Mouse (Mus musculus) thymus, postnatal 4 days (tissue): ENCODE data around the gene Rabep2.
"Not testable (repeated sequence)": the region's sequence is repeated elsewhere in the genome, so short reads cannot be mapped to it uniquely, and the experiment has no call there.

Experiments
- DNase-seq: peaks from one replicate; pipeline ENCODE4 v3.0.0; 2021

The Rabep2 gene

DNA sequence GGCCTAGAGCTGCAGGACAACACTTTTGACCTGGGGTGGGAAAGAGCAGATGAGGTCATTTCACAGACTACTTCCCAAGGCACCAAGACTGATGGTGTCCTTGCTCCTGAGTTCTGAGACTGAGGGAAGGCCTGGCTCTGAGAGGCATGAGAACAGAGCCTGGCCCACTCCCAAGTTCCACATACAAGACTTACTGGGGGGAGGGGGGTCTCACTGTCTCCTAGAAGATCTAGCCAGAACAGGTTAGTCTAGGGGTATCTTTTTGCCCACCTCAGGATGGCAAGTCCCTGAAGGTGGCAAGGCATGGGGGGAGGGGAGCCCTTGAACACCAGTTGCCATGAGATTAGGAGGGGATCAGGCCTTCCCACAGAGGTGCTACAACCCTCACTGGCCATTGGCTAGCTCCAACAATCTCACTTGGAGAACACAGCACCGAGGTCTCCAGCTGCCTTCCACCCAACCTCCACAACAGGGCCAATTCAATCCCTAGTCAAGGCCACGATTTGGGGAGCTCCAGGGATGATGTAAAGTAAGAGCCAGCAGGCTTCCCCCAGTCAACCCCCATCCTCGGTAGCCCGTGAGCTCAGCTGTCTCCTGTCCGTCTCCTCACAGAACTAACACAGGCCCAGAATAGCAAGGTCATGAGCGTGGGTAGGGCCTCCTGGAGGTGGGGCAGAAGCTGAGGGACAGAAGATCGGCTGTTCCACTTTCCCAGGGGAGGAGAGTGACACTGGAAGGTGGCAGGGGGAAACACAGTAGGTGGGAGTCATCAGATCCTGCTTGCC is 36.9 kb downstream of the Rabep2 start:
- no peak for DNase-seq

DNA sequence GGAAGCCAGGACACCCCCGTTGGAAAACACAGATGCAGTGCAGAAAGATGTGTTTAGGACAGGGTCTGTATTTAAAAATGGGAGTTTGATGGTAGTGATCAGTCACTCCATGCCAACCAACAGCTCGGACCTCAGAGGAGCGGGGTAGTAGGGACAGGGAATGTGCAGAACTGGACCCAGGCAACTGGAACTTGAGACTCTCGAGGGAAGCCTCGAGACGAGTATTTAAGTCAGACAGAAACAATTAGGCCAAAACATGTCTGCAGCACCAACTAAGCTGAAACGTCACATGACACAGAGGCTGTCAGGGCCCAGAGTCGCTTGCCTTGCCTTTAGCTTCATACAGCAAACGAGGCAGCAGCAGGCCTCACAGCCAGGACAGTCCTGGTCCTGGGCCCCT is 37.6 kb downstream of the Rabep2 start:
- no peak for DNase-seq

- no peak for DNase-seq
These were observed 38.1 kb downstream of the Rabep2 start for GRCm38 (mm10) chr7:126466707-126467106.

- peak; percentile 82 for DNase-seq
These were observed 38.7 kb downstream of the Rabep2 start for GRCm38 (mm10) chr7:126467271-126467670.

DNA sequence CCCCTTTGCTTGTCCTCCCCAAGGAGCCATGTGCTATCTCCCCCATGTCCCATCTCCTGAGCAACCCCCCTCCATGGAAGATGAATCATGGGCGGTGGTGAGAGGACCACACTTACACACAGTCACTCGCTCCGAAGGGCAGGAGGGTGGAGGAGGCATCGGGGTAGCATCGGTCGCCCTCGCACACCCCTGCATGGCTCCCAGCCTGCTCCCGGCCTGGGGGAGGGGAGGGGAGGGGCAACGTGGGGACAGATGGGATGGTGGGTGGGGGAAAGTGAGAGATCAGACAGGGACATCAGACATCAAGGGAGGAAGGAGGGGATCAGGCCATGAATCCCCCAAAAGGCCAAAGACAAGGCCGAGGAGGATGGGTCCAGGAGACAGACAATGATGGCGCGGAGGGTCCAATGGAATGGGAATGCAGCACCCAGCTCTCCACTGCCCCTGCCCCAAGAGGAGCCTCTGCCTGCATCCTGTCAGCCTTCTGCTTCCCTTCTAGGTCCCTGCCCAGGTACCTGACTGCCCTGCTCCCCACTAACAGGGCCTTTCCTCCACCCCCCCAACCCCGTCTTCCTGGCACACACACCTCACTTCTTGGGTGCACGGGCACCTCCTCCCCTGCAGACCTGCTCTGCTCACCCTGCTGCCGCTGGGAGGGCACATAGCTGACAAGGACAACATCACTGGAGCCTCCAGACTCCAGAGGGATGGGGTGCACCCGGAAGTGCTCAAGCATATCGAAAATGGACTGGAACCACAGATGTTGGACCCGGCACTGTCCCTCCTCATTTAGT is 39.5 kb downstream of the Rabep2 start:
- no peak for DNase-seq

DNA sequence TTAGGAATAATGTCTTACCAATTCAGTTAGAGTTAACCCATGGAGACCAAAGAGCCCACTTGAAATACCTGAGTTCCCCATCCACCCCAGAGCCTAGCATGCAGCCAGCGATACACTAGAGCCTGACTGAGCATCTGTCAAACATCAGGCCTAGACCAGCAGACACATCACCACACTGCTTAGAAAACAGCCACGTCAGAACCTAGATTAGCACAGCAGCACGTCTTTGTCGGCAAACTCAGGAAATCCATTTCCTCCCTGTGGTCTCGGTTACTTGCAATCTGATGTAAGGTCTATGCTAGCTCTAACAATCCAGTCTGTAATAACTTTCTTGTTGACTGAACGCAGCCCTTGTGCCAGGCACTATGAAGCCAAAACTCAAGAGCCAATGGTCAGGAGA is 41.5 kb downstream of the Rabep2 start:
- peak; percentile 56 for DNase-seq

DNA sequence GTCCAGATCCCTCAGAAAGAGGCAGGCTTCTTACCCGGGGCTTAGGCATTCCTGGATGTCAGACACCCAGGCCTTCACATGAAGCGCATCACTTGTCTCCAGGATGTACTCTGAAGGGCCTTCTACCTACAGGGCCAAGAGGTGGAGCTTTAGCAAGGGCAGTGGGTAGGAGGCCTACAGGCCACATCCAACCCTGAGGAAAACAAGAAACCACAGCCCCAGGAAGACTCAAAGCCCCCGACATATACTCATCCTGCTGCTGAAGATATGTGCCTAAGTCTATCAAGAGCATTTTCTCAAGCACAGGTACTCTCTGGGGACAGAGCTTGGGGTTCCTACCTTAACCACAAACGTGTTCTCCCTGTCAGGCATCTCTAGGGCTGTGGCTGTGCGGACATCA is 42.8 kb downstream of the Rabep2 start:
- no peak for DNase-seq

- no peak for DNase-seq
These were observed 43.3 kb downstream of the Rabep2 start for GRCm38 (mm10) chr7:126471853-126472252.

GRCm38 (mm10) chr7:126472306-126472705 is 43.7 kb downstream of the Rabep2 start:
- DNase-seq = peak; percentile 78

DNA sequence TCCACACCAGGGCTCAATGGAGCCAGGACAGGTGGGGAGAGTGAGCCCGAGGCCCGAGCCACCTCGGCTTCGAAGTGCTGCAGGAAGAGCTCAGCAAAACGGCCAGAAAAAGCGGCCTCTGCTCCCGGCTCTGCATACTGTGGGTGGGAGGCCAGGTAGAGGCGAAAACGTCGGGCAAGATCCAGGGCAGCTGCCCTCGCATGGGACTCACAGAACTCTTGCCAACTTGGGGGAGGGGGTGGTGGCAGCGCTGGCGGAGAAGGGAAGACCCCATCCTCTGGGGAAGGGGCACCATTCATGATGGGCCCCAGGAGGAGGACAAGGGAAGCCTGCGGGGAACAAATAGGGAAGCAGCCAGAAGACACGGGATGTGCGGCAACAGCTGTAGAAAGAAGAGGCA is 44.2 kb downstream of the Rabep2 start:
- no peak for DNase-seq

GRCm38 (mm10) chr7:126473470-126474086 is 45.0 kb downstream of the Rabep2 start:
- DNase-seq = no peak

DNA sequence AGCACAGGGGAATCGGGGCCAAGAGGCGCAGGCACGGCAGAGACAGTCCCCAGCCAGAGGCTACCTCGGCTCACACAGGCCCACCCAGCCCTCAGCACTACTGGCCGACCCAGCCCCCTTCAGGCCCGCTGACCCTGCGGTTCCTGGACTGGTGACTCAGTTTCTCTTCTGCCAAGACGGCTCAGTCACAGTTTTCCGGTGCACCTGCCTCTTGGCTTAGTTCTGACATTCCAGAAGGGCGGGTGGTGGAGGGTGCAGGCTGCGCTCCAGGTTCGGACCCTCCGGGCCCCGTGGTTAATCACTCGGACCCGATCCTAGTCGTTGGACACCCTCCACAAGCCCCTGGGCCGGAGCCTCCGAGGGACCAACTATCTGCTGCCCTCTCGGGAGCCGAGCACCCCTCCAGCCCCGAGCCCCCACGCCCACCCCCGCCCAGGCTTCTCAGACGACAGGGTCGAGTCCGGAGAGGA is 46.0 kb downstream of the Rabep2 start:
- no peak for DNase-seq

GRCm38 (mm10) chr7:126474993-126475581 is 46.5 kb downstream of the Rabep2 start, which contains the start of gene Sh2b1:
Gene Sh2b1 (minus strand): TSS chr7:126475424.
- peak; percentile 93 for DNase-seq

DNA sequence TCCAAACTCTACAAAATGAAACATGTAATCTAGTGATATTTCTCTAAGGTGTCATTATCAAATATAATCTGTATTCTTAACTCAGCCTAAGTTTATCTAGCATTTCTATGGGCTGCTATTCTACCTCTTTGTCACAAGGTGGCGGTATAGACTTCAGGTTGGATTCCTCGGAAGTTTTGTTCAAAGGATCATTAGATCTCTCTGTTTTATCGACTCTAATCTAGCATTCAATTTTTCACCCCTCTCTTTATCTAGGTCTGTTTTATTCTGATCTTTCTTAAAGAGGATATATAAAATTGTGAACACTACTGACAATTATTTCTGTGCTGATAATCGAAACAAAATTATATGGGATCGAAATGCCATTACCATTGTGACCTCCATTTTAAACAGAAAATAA is 53.1 kb downstream of the Rabep2 start:
- DNase-seq = no peak

DNA sequence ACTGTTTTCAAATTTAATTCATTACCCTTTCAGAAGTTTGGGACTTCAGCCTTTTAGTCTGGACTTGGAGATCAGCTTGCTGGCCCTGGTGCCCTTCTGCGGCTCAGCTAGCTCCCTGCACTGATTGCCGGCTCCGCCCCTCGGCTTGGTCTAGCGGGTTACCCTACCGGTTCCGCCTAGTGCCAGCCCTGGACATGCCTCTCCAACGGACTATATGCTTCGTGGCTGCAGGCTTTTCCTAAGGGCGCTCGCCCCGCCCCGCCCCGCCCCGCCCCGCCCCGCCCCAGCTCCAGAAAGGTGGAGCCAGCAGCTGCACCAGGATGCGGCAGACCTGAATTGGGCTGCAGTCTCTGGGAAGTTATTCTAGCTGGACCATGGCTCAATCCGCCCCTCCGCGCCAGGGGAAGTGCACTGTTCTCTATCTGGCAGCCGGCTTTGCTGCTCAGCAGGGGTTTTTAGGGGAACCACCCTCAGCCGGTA is 53.9 kb downstream of the Rabep2 start:
- DNase-seq = peak; percentile 55

DNA sequence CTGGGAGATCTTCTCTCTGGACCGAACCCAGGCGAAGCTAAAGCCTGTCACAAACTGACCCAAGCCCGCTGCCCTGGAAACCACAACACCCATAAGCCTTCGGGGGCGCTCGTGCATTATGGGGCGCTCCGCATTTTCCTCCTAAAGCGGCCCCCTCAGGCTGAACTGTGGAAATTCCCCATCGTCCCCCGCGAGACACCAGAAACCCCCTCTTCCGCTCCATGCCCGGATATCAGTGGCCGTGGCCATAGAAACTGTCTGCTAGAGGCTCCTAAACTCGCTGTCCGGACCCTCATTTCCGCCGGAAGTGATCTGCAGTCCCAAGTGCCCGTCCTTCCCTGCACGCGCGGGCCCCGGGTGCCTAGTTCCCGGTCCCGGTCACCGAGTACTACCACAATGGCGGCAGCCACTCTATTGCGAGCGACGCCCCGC is 58.5 kb downstream of the Rabep2 start, which contains the start of gene Tufm:
Tufm (plus strand) TSS at position 310 of the 432 bp plus-strand sequence.
- peak; percentile 91 for DNase-seq

- DNase-seq = not testable (repeated sequence)
These were observed 59.2 kb downstream of the Rabep2 start for GRCm38 (mm10) chr7:126487617-126488385.

GRCm38 (mm10) chr7:126491005-126491404 is 62.4 kb downstream of the Rabep2 start:
- no peak for DNase-seq

- DNase-seq = no peak
These were observed 63.4 kb downstream of the Rabep2 start for GRCm38 (mm10) chr7:126491973-126492372.

- DNase-seq = no peak
These were observed 65.6 kb downstream of the Rabep2 start for GRCm38 (mm10) chr7:126494120-126494519.

DNA sequence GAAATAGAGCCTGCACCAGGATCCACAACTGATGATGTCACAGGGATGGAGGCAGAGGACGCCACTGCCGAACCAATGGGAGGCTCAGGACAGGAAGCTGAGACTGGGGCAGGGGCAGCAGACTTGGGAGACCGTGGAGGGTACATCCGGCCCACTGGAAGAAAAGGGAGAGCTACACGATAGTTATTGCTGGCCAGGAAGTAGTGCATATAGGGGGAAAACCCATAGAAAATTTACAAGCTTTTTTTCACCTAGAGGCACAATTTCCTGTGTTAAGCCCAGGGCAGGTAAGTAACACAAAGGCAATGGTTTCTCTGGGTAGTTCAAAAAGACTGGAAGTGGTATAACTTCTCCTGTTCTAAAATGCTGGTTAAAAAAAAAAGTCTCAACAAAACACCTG is 67.9 kb downstream of the Rabep2 start:
- no peak for DNase-seq

DNA sequence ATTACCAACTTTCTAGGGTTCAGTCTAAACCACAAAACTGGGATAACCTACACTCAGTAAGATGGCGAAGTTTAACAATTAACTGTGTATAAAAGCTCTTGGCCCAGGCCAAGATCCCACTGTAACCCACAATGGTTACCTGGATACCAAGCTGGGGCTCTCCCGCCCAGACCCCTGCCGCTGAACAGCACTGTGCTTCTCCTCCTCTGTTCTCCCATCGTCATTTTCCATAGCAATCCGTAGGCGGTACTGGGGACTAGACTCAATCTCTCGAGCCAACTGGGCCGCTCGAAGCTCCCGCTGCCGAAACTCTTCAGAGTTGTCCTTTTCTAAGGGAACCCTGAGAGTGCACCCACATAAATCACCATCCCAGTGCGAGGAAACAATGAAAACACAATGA is 69.4 kb downstream of the Rabep2 start:
- no peak for DNase-seq
